Mouse (Mus musculus): Measurements from ENCODE around the gene Arf1. TPM values are rescaled to one million over a fixed set of nuclear protein-coding genes. Genes with fewer than 3 reads are reported as not detected.

The Arf1 gene
- polyA plus RNA-seq, 1 experiment from 2014 or later = 626 TPM

DNA sequence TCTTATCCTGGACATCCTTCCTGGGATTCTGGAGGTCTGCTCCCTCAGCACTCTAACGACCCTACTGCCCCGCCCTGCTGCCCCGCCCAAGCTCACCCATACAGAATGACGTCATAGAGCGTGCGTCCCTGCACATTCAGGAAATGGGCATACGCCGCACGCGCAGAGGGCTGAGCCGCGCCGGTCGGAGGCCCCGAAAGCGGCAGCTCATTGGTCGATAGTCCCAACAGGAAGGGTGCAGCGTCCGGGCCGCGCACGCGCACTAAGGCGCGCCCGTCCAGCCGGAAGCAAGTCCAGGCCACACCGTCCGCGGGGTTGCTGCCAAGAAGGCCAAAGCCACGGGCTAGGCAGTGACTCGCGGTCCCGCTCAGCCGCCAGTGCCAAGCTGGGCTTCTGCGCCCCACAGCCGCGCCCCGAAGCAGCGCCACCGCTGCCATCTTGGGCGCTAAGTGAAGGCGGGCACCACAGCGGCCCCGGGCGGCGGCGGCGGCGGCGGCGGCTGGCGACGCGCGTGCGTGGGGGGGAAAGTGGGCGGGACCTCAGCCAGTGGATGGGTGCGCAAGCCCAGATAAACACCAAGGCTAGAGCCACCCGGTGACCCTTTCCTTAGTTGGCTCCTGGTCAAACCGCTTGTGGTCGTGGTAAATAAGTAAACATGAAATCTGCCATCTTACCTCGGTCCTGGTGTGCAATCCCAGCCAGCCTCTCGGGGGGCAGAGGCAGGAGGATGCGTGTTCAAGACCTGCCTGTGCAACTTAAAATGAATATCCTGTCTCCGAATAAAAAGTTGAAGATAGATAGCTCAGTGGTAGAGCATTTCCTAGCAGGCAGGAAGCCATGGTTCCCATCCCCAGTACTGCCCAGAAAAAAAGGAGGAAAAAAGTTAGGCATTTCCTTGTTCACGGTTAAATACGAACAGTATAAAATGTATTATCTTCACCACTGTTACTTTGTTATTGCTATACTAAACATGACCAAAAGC is 64.5 kb downstream of the Arf1 start, which contains the start of gene Iba57:
Gene Iba57, minus strand, starts transcription at position 485 of the 982 bp plus-strand sequence.
- Histone ChIP-seq H3K4me2 (ENCODE audit: low read depth, low read length) (peak within 1 kb of the TSS; percentile 41), H3K27me3 (ENCODE audit: control insufficient read depth, insufficient read depth, low read length) (no peaks in the 10 kb centered on the region), H3K9me3 (replicated peaks; ENCODE audit: control insufficient read depth, low read length) (no peaks in the 10 kb centered on the region), H3K9ac (replicated peaks; ENCODE audit: low read length) (peak within 1 kb of the TSS; percentile 88), H3K36me3 (replicated peaks; ENCODE audit: control insufficient read depth, insufficient read depth, low read depth, low read length) (no peaks in the 10 kb centered on the region), H3K27ac (replicated peaks; ENCODE audit: low read depth, low read length) (peak within 1 kb of the TSS; percentile 89), H3K4me1 (ENCODE audit: control insufficient read depth, insufficient read depth, low read length) (no peaks in the 10 kb centered on the region), H3K4me3 (ENCODE audit: low read depth, low read length) (peak within 1 kb of the TSS; percentile 79)
- peak; percentile 98 for ATAC-seq (replicated peaks; ENCODE audit: insufficient number of reproducible peaks, low FRiP score, low TSS enrichment, low read depth)
- DNase-seq (ENCODE audit: low spot score) = peak; percentile 98
- WGBS = 3% methylated on average over 67 of the region's 68 CpGs

DNA sequence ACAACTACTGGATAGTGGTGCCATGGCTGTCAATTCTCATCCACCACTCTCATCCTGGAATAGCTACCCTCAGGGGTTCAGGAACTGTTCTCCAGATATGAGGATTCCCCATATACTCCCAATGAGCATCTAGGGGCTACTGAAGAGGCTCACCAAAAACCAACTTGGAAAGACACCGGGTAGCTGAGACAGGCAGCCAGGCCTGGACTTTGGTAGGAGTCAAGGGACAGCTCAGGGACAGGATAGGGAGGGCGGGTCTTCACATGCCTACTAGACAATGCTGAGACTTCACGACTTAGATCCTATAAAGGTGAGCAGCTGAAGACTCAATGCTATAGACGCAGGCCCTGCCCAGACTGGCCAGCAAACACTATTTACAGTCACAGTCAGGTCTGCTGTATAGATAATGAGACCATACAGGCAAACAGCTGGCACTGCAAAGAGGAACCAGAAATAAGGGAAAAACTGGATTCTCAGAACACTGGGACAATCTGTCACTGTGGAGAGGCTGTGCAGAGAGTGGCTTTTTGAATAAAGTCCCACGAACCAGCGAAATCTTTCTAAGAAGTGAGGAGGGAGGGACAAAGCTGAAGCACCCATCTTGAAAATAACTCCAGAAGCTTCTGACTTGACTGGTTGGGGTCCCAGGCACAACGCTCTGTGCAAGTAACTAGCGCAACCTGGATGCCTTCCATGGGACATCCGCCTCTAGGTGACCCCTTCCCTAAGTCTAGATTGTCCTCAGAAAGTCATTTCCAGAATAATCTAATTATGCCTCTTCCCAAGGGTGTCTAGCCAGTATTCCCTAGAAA is 65.4 kb downstream of the Arf1 start:
- H3K9me3 ChIP-seq (replicated peaks; ENCODE audit: control insufficient read depth, low read length) = no peaks in the 10 kb centered on the region
- H3K27me3 ChIP-seq (ENCODE audit: control insufficient read depth, insufficient read depth, low read length) = no peaks in the 10 kb centered on the region
- H3K9ac ChIP-seq (replicated peaks; ENCODE audit: low read length) = peak overlapping the region; percentile 40
- 76% methylated on average over 9 of the region's 9 CpGs for WGBS
- H3K4me2 ChIP-seq (ENCODE audit: low read depth, low read length) = peak overlapping the region; percentile 41
- no peaks in the 10 kb centered on the region; the same call in 1 of the 2 replicates for H3K36me3 ChIP-seq (replicated peaks; ENCODE audit: control insufficient read depth, insufficient read depth, low read depth, low read length)
- no peaks in the 10 kb centered on the region for H3K4me1 ChIP-seq (ENCODE audit: control insufficient read depth, insufficient read depth, low read length)
- DNase-seq (ENCODE audit: low spot score) = no peak
- H3K4me3 ChIP-seq (ENCODE audit: low read depth, low read length) = peak overlapping the region; percentile 79
- ATAC-seq (replicated peaks; ENCODE audit: insufficient number of reproducible peaks, low FRiP score, low TSS enrichment, low read depth) = no peak
- H3K27ac ChIP-seq (replicated peaks; ENCODE audit: low read depth, low read length) = no peak overlapping the region

Other genes starting within 250 kb of the Arf1 start
- gene Obscn, start 91.9 kb downstream of the Arf1 start, polyA plus RNA-seq (2014; fragmentation: Nextera tagmentation; extraction: Ambion mirVana) = 0.04 and 0.62 TPM in 2 replicates
- gene Iba57, start 64.5 kb downstream of the Arf1 start, polyA plus RNA-seq (2014; fragmentation: Nextera tagmentation; extraction: Ambion mirVana) = 1.5 and 2.6 TPM in 2 replicates
- 0.15 TPM in 1 of 2 replicates, not detected in the other for gene Gjc2, start 45.1 kb downstream of the Arf1 start, polyA plus RNA-seq (2014; fragmentation: Nextera tagmentation; extraction: Ambion mirVana)
- gene Guk1, start 36.1 kb downstream of the Arf1 start, polyA plus RNA-seq (2014; fragmentation: Nextera tagmentation; extraction: Ambion mirVana) = 121 and 139 TPM in 2 replicates
- gene Mrpl55, start 25.8 kb downstream of the Arf1 start, polyA plus RNA-seq (2014; fragmentation: Nextera tagmentation; extraction: Ambion mirVana) = 89.8 and 95.2 TPM in 2 replicates
- 35.7 and 36.8 TPM in 2 replicates for gene 2310033P09Rik, start 19.9 kb downstream of the Arf1 start, polyA plus RNA-seq (2014; fragmentation: Nextera tagmentation; extraction: Ambion mirVana)
- gene Wnt3a, start 62.5 kb upstream of the Arf1 start, polyA plus RNA-seq (2014; fragmentation: Nextera tagmentation; extraction: Ambion mirVana) = 0.39 and 0.77 TPM in 2 replicates
- 1.6 and 1.8 TPM in 2 replicates for gene Wnt9a, start 78.7 kb upstream of the Arf1 start, polyA plus RNA-seq (2014; fragmentation: Nextera tagmentation; extraction: Ambion mirVana)
- 0.17 TPM in 1 of 2 replicates, not detected in the other for gene Prss38, start 147.4 kb upstream of the Arf1 start, polyA plus RNA-seq (2014; fragmentation: Nextera tagmentation; extraction: Ambion mirVana)
- 16.1 and 16.2 TPM in 2 replicates for gene Jmjd4, start 221.8 kb upstream of the Arf1 start, polyA plus RNA-seq (2014; fragmentation: Nextera tagmentation; extraction: Ambion mirVana)
- 177 and 191 TPM in 2 replicates for gene Snap47, start 222.9 kb upstream of the Arf1 start, polyA plus RNA-seq (2014; fragmentation: Nextera tagmentation; extraction: Ambion mirVana)
- 10.3 and 11.8 TPM in 2 replicates for gene Zfp867, start 244.2 kb upstream of the Arf1 start, polyA plus RNA-seq (2014; fragmentation: Nextera tagmentation; extraction: Ambion mirVana)

All from embryonic facial prominence, embryonic 11.5 days (tissue).